Mouse (Mus musculus) left cerebral cortex, postnatal 36 days (tissue): ENCODE data around the gene Gm9945. TPM values are rescaled to one million over a fixed set of nuclear protein-coding genes. Genes with fewer than 3 reads are reported as not detected.

Source experiments
- DNase-seq, 2 experiments: peaks; one replicate each; pipeline ENCODE4 v3.0.0; 2021 to 2022; ENCODE audit warnings: low spot score in 2 of 2, mixed read lengths in 1 of 2
- intact Hi-C: fragments of 180-260 bp; cut with DNase I; formaldehyde crosslinking; loops from one replicate; pipeline ENCODE4 v1.15.1; 2025
- total RNA-seq, 2 experiments: library from RNA; stranded (reverse); gene quantifications; 2 replicates each; pipeline ENCODE4 v1.2.3; 2021

Gene Gm9945
- total RNA-seq, 2 experiments from 2014 or later, result 2.6 to 3.4 TPM

GRCm38 (mm10) chr11:53486822-53487594 is 7.0 kb downstream of the Gm9945 start:
- DNase-seq, result no peak
- intact Hi-C loops, result no loop called here

GRCm38 (mm10) chr11:53489007-53489406 is 9.0 kb downstream of the Gm9945 start:
- intact Hi-C loops, result no loop called here
- no peak for DNase-seq

DNA sequence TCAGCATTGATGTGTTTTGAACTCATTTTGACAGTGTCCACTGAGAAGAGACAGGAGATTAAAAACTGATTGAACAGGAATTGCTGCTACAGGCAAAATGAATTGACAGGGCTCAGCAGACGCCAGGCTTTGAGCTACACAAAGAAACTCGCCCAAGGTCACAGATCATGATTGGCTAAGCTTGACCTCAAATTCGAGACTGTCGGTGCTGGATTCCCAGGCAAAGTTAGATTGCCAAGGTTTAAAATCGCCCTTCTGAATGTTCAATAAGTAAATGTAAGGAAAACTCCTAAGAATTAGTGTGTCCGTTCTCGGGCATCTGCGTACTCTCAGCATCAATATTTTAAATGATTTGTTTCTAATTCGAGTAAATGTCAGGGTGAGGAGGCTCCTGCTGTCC is 9.5 kb downstream of the Gm9945 start:
- intact Hi-C loops, result no loop called here
- no peak for DNase-seq

DNA sequence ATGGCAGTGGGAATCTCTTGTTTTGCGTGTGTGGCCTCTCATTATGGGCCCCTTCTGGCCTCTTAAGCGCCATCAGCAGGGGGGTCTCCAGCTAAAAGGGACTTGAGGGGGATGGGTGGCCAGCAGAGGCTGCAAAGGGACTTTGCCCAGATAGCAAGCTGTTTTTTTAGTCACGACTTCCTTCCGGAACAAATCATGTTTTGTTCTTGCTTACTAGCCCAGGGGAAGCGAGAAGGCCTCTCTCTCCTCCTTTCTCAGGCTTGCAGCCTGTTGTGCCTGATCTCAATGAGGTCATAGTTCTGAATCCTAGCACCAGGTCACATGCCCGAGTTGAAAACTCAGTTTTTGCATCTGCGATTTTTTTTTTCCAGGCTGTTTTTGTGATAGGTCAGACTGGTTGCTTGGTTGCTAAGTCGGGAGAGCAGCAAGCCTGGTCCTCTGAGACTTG is 12.0 kb downstream of the Gm9945 start:
- no peak for DNase-seq
- intact Hi-C loops, result no loop called here

DNA sequence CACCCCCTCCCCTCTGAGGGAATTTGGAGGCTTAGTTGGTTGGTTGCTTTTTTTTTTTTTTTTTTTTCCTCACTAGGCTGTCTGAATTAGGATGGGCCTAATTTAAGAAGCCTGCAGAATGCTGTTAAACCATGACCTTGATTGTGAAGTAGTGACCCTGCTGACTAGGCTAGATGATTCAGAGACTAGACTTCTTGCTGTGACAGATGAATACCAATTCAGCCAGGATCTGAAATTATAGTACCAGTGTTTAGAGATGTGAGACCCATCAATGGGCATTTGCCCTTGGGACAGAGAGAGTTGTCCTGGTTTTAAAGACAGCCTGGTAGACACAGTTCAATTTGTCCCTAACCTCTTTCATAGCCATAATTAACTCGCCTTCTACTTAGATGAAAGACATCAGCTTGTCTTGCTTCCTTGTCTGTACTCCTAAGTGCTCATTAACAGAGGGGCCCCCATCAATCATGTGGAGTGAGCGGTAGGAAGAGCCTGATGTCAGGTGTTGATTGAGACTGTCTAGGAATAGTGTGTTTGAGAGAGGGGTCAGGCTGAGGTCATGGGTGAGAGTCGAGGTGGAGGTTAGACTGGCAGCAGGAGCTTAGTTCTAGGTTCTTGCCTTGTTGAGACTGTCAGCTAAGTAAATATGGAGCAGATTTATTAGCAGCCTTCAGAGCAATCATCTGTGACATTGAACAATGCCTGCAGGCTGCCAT is 13.4 kb downstream of the Gm9945 start:
- intact Hi-C loops, result no loop called here
- DNase-seq, result no peak

DNA sequence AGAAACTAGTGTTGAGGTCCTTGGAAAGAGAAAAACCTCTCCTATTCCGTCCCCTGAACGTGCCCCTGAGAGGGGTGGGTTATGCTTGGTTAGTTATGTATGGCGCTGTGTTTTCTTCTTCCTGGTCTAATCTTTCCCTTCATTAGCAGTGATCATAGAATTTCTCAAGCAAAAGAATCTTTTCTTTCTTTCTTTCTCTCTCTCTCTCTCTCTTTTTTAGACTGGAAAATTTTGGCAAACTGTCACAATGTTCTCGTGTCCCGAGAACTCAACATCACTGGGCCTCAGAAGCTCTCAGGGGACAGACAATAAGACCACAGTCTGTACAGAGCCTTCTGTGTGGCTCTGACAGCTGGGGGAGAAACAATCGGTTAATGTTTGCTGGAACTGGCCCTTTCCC is 15.5 kb downstream of the Gm9945 start:
- intact Hi-C loops, result no loop called here
- no peak for DNase-seq

GRCm38 (mm10) chr11:53496946-53497345 is 17.0 kb downstream of the Gm9945 start:
- DNase-seq, result peak; percentile 60 to 65

GRCm38 (mm10) chr11:53500569-53500968 is 20.6 kb downstream of the Gm9945 start:
- intact Hi-C loops, result no loop called here
- no peak for DNase-seq

More at GRCm38 (mm10) chr11:53496946-53497345, 17.0 kb downstream of the Gm9945 start:
- intact Hi-C loops, result no loop called here

DNA sequence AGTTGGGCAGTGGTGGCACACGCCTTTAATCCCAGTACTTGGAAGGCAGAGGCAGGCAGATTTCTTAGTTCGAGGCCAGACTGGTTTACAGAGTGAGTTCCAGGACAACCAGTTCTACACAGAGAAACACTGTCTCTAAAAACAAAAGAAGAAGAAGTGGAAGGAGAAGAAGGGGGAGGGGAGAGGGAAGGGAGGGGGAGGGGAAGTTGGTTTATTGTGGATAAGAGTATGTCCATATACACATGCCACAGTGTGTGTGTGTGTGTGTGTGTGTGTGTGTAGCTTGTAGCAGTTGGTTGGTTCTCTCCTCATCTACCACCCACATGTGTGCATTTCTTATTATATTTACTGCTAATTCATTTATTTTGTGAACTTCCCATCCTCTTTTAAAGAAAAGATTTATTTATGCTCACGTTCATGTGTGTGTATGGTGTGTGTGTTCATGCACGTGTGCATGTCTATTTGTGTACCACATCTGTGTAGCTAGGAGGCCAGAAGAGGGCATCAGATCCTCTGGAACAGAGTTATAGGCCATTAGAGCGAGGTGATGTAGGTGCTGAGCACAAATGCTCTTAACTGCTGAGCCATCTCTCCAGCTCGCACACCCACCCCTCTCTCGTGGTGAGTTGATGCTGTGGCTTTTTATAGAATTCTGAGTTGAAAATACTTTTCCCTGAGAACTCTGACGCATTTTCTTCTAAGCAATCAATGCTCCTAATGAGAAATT is 22.2 kb downstream of the Gm9945 start:
- DNase-seq, result no peak
- intact Hi-C loops, result no loop called here

DNA sequence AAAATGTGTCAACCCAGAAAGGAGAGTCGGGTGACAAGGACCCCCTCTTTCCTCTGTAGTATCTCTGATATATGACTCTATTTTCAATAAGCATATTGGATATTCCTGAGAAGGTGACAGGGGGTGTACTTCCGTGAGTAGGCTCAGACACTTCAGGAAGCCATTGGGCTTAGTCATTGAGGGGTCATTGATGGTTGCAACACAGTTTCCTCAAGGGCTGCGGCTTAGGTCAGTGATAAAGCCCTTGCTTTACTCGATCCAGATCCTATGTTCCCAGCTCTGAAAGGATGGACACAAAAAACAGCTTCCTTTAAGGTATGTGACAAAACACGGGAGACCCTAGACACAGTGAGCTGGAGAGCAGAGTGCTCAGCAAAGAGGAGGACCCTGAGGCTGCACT is 23.8 kb downstream of the Gm9945 start:
- intact Hi-C loops, result loop anchor here (2.0 kb wide), 1 partner anchor 15 kb away; the partner anchor contains the start of gene Sept8
- DNase-seq, result no peak

GRCm38 (mm10) chr11:53504376-53504775 is 24.4 kb downstream of the Gm9945 start:
- intact Hi-C loops, result loop anchor here (2.0 kb wide), 1 partner anchor 14 kb away; the partner anchor contains the start of gene Sept8

GRCm38 (mm10) chr11:53505026-53505663 is 25.2 kb downstream of the Gm9945 start:
- no peak for DNase-seq
- intact Hi-C loops, result loop anchor here (2.0 kb wide), 1 partner anchor 14 kb away; the partner anchor contains the start of gene Sept8

More at GRCm38 (mm10) chr11:53504376-53504775, 24.4 kb downstream of the Gm9945 start:
- no peak for DNase-seq

GRCm38 (mm10) chr11:53507098-53507805 is 27.3 kb downstream of the Gm9945 start:
- DNase-seq, result no peak
- intact Hi-C loops, result no loop called here

DNA sequence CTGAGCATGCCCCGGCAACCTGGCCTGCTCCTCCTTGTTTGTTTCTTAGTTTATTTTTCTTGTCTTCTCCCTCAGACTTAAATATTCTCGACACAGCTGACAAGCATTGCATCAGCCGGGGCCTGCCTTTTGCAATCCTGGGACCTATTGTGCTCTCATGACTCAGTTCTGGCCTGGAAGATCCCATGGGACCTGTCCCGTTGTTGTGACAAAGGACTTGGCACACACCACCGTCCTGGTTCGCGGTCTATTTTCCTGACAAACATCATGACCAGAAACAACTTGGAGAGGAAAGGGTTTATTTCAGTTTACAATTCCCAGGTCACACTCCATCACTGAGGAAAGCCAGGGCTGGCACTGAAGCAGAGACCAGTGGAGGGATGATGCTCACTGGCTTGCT is 28.2 kb downstream of the Gm9945 start:
- DNase-seq, result no peak
- intact Hi-C loops, result no loop called here

- DNase-seq, result no peak
- intact Hi-C loops, result no loop called here
These were observed 28.6 kb downstream of the Gm9945 start for GRCm38 (mm10) chr11:53508591-53508990.

GRCm38 (mm10) chr11:53510351-53510750 is 30.4 kb downstream of the Gm9945 start:
- no peak for DNase-seq
- intact Hi-C loops, result no loop called here

DNA sequence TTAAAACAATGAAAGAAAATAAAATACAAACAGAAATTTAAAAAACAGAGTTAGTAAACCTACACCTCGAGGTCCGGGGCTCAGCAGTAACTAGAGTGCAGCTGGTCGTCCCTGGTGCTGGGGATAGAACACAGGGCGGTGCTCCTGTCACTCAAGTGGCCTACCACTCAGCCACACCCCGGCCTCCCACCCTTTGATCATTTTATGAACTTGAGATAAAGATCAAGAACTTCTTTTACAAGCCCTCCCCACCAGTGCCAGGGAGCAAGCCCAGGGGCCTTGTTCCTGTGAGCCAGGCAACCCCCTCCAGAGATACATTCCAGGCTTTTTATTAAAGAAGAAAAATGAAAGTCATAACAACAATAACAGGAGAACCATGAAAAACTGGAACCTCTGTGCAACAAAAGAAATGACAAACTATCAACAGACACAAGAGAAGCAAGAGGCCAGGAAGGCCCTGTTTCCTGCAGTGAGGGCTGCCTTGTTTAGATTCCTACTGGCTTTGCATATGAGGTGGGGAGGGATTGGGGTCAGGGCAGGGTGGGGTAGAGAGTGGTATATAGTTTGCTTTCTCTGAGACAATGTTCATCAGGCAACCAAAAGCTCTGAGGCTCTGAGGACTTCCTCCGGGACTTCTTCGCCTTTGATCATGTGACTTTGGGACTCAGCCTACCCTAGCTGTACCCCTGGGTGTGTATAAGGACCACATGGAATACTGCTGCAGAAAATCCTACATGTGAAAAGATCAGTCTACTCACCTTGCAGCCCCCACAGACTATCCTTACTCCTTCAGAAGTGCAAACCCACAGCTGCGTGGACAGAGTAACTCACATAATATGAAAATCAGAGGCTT is 37.0 kb downstream of the Gm9945 start:
- no peak for DNase-seq
- intact Hi-C loops, result no loop called here

GRCm38 (mm10) chr11:53518759-53519158 is 38.8 kb downstream of the Gm9945 start:
- intact Hi-C loops, result loop anchor here (2.0 kb wide), 1 partner anchor 14 kb away; no protein-coding TSS in a partner anchor

More at GRCm38 (mm10) chr11:53518759-53519158, 38.8 kb downstream of the Gm9945 start:
- no peak for DNase-seq
